Mouse (Mus musculus) megakaryocyte, embryonic 14.5 days (primary cell): Measurements from ENCODE around the gene Xylt1. TPM values are rescaled to one million over a fixed set of nuclear protein-coding genes. Genes with fewer than 3 reads are reported as not detected.

ENCODE experiments used
- H3K27me3 ChIP-seq: replicated peaks from 2 replicates; pipeline ENCODE3; 2012; ENCODE audit warnings: inconsistent platforms
- H3K36me3 ChIP-seq: replicated peaks from 2 replicates; pipeline ENCODE3; 2012; ENCODE audit warnings: low read length, inconsistent platforms, mixed read lengths
- H3K4me1 ChIP-seq: 2 replicates; pipeline ENCODE4 v1.6.1; 2012; ENCODE audit warnings: inconsistent platforms
- H3K4me3 ChIP-seq: replicated peaks from 2 replicates; pipeline ENCODE3; 2012; ENCODE audit warnings: moderate library complexity, mild to moderate bottlenecking, inconsistent platforms
- H3K9me3 ChIP-seq: 2 replicates; pipeline ENCODE4 v1.6.1; 2012; ENCODE audit warnings: inconsistent platforms
- FLI1 ChIP-seq: IDR thresholded peaks from 2 replicates; pipeline ENCODE4 v1.6.1; 2012; ENCODE audit warnings: low read length, inconsistent platforms, mixed read lengths
- GATA1 ChIP-seq: IDR thresholded peaks from 3 replicates; pipeline ENCODE4 v1.6.1; 2012; ENCODE audit warnings: mixed read lengths, low read length, inconsistent platforms, borderline replicate concordance
- polyA plus RNA-seq: library from polyadenylated mRNA; stranded (reverse); fragments of >175 nt; gene quantifications from 2 replicates; pipeline ENCODE4 v1.2.3, GENCODE M21; 2012; ENCODE audit warnings: low replicate concordance; ENCODE audit not compliant: insufficient read depth

The Xylt1 gene
- polyA plus RNA-seq, 1 experiment, result 0.38 TPM

DNA sequence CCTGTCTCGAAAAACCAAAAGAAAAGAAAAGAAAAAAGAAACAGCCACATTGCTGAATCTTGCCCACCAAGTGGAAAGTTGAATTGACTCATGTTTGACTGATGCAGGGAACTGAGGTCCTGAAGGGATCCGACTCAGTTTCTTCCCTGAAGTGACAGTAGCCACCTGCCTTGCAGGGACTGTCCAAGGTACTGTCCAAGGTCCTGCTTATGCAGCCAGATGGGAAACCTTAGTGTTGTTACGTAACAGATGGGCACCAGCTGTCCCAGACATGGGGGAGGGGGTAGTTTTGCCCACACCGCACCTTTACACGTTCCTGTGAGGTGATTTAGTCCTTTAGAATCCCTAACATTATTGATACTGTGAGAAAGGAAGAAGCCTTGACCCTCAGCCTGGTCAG is 235.5 kb downstream of the Xylt1 start:
- Histone ChIP-seq H3K27me3 (peaks cover 2% of the 10 kb centered on the region), H3K4me3 (no peak overlapping the region), H3K36me3 (no peaks in the 10 kb centered on the region), H3K9me3 (no peaks in the 10 kb centered on the region), H3K4me1 (no peaks in the 10 kb centered on the region)
- TF ChIP-seq FLI1 (no peak), GATA1 (no peak)

DNA sequence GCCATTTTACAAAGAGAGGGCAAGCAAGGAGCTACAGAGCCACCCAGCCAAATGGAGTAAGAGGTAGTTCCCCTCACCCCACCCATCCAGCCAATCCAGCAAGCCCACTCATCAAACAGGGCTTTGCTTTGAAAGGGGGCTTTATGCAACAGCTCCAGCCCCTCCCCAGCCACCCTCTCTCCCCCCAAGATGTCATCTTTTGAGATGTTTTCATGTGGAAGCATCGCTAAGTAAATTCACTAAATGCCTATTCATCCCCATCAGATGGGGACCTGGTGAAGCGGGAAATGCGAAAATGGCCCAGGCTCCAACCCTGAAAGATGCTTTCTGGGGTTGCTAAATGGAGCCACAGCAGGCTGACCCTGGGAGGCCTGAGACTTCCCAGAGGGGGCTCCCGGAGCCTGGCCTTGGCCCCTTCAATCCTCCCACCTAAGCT is 238.0 kb downstream of the Xylt1 start:
- peaks cover 2% of the 10 kb centered on the region for H3K27me3 ChIP-seq
- H3K9me3 ChIP-seq, result no peaks in the 10 kb centered on the region
- no peaks in the 10 kb centered on the region for H3K4me1 ChIP-seq
- H3K36me3 ChIP-seq, result no peaks in the 10 kb centered on the region
- TF ChIP-seq FLI1 (no peak), GATA1 (no peak)
- no peak overlapping the region for H3K4me3 ChIP-seq

DNA sequence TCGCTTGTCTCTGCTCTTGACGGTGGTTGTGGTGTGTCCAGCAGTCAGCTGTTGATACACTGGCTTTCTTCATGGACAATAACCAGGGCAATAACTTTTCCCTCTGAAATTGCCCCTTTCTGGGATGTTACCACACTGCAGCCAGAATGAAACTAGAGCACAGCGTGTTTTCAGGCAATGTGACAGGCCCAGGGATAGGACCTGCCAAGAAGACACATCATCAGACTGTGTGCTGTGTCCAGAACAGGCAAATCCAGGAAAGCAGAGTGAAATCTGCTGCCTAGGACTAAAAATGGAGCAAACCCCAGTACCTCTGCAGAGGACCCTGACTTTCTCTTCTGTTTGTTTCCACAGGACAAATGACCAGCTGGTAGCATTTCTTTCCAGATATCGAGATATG is 240.8 kb downstream of the Xylt1 start:
- no peak for TF ChIP-seq FLI1
- TF ChIP-seq GATA1, result no peak
- Histone ChIP-seq H3K27me3 (peaks cover 7% of the 10 kb centered on the region), H3K4me1 (no peaks in the 10 kb centered on the region), H3K4me3 (no peak overlapping the region), H3K36me3 (no peaks in the 10 kb centered on the region), H3K9me3 (no peaks in the 10 kb centered on the region)

DNA sequence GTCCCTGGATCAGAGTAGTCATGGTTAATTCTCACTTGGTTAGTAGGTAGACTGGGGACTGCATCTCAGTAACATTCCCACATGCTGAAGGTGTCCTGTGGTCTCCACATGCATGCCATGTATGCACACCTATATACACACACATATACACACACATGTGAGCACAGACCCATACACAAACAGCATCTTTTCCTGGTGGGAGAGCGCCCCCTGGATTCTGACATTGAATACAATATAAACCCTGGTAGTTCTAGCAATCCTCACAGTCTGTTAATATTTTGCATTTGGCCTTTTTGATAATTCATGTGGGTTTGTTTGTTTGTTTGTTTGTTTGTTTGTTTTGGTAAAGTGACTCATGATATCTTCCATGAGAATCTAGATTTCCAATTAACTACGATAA is 242.0 kb downstream of the Xylt1 start:
- H3K9me3 ChIP-seq, result no peaks in the 10 kb centered on the region
- no peak for TF ChIP-seq FLI1
- TF ChIP-seq GATA1, result no peak

DNA sequence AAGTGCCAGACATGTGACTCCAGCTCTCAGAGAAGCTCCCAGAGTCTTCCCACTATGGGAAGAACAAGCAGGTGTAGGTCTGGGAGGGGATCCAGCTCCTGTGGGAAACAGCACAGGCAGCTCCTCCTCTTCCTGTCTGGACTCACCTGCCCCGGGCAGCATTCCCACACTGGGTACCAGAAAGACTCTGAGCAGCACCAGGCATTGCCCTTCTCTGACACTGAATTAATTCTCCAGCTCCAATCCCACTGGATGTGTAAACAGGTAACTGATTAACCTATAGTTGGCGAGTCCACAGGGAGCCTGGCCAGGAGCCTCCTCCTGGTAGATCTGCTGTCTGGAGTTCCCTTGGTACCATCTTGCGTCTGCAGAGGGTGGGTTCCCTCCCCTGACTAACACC is 248.0 kb downstream of the Xylt1 start:
- no peaks in the 10 kb centered on the region for H3K36me3 ChIP-seq
- H3K9me3 ChIP-seq, result no peaks in the 10 kb centered on the region
- TF ChIP-seq FLI1, result no peak
- H3K4me3 ChIP-seq, result no peak overlapping the region
- H3K27me3 ChIP-seq, result peaks cover 36% of the 10 kb centered on the region
- H3K4me1 ChIP-seq, result no peaks in the 10 kb centered on the region

More for the DNA sequence above, 242.0 kb downstream of the Xylt1 start:
- Histone ChIP-seq H3K4me1 (no peaks in the 10 kb centered on the region), H3K4me3 (no peak overlapping the region), H3K27me3 (peaks cover 13% of the 10 kb centered on the region), H3K36me3 (no peaks in the 10 kb centered on the region)

DNA sequence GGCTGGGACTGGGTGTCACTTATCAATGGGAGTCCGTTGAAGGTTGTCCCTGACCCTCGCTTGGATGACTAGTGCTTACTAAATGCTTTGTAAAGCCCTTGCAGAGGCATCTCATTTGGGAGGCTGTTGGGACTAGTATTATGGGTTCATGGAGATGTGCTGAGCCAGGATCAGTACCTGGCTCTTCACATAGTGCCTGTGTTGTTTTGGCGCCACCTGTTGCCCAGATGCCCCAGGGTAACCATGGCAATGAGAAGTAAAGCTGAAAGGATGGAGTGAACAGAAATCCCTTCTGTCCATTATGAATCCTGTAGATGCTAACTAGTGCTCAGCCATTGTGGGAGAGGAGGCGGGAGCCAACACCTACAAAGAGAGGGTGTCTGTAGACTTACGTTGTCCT is 249.9 kb downstream of the Xylt1 start:
- Histone ChIP-seq H3K9me3 (no peaks in the 10 kb centered on the region), H3K4me3 (no peak overlapping the region), H3K36me3 (no peaks in the 10 kb centered on the region), H3K27me3 (peaks cover 42% of the 10 kb centered on the region), H3K4me1 (peaks cover 13% of the 10 kb centered on the region)
- TF ChIP-seq GATA1, result no peak
- no peak for TF ChIP-seq FLI1

DNA sequence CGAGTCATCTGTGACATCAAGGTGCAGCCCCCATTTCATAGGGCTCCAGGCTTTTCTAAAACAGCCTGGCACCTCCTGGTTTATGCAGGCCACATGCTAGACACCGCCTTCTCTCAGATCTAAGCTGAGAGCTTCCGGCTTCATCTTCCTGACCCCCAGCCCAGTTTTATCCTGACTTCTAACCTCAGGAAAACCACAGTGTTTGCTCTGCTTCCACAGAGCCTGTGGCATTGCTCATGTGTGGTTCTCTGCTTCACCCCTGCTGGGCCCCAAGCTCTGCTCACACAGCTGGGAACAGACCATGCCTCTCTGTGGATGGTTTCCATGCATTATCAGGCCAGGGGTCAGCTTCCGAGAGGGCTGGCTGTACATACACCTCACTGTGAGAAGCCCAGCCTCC is 254.8 kb downstream of the Xylt1 start:
- TF ChIP-seq GATA1, result no peak
- no peak for TF ChIP-seq FLI1
- Histone ChIP-seq H3K36me3 (no peaks in the 10 kb centered on the region), H3K9me3 (peaks cover 3% of the 10 kb centered on the region; the same call in 1 of the 2 replicates), H3K4me1 (peaks cover 22% of the 10 kb centered on the region), H3K27me3 (peaks cover 61% of the 10 kb centered on the region), H3K4me3 (no peak overlapping the region)

DNA sequence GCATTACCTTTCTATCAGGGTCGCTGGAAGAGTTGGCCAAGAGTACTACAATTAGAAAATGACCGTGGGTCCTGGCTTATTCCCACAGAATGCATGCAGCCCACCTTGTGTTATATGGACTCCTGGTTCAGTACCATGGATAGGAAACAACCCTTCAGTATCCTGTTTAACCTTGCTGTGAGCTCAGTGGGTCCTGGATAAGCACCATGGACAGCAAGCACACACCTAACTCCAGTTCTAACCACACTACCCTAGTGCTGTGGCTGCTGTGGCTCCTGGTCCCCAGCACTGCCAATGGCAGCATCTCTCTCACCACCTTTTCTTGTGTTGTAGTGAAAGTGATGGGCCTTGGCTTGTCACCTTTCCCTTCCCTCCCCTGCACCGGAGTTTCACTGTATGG is 255.9 kb downstream of the Xylt1 start:
- Histone ChIP-seq H3K4me1 (peaks cover 27% of the 10 kb centered on the region), H3K27me3 (peaks cover 61% of the 10 kb centered on the region), H3K9me3 (peaks cover 3% of the 10 kb centered on the region; the same call in 1 of the 2 replicates), H3K4me3 (no peak overlapping the region), H3K36me3 (no peaks in the 10 kb centered on the region)
- no peak for TF ChIP-seq FLI1
- no peak for TF ChIP-seq GATA1

DNA sequence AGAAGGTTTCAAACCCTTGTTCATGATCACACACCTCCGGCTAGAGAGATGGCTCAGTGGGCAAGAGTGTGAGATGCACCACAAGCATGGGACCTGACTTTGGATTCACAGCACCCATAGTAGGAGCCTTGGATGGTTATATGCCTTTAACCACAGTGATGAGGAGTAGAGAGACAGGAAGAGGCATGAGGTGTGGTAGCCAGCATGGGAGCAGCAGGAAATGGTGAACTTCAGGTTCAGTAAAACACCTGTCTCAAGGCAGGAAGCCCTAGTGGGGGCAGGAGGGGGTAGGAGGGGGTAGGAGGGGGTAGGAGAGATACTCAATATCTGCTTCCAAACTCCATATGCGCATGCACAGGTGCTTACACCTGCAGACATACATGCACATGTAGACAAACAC is 257.2 kb downstream of the Xylt1 start:
- H3K9me3 ChIP-seq, result peaks cover 3% of the 10 kb centered on the region; the same call in 1 of the 2 replicates

DNA sequence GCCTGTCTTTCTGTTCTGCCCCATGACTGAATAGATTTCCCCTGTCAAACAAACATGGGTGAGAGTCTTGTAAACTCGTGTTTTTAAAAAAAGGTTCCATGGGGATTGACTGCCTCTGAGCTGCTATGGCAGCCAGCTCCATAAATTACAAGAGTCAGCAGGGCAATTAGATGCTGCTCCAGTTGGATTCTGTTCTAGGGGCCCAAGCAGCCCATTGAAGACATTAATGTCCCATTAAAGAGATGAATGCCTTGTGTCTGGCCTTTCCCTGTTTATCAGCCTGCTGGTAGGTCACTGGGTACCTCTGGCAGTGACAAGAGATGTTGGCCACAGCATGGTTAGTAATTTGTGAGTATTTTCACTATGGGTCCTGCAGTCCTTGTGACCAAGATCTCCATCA is 271.9 kb downstream of the Xylt1 start:
- Histone ChIP-seq H3K27me3 (peaks cover 5% of the 10 kb centered on the region), H3K9me3 (peaks cover 8% of the 10 kb centered on the region), H3K36me3 (no peaks in the 10 kb centered on the region), H3K4me1 (no peaks in the 10 kb centered on the region), H3K4me3 (no peak overlapping the region)
- TF ChIP-seq GATA1, result no peak

More for the DNA sequence above, 257.2 kb downstream of the Xylt1 start:
- H3K36me3 ChIP-seq, result no peaks in the 10 kb centered on the region
- H3K27me3 ChIP-seq, result peaks cover 66% of the 10 kb centered on the region
- peaks cover 27% of the 10 kb centered on the region for H3K4me1 ChIP-seq
- H3K4me3 ChIP-seq, result no peak overlapping the region
- no peak for TF ChIP-seq GATA1
- TF ChIP-seq FLI1, result no peak

DNA sequence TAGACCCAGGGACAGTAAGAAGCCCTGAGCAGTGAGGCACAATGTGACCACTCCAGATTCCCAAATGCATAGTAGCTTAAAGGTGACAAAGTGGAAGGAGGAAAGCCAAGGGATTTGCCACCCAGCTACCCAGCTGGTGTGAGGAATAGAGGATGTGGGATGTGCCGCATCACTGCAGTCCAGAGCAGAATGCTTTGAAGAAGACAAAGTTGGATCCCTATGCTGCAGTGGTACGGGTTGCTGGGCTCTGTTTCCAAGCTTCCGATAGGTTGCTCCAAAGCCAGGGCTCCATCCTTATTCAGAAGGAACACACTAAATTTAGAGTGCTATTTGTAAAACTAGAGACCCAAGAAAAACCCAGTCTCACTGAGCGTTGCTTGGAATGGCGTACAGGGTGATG is 275.0 kb downstream of the Xylt1 start:
- H3K4me3 ChIP-seq, result no peak overlapping the region
- H3K9me3 ChIP-seq, result no peaks in the 10 kb centered on the region
- no peaks in the 10 kb centered on the region for H3K4me1 ChIP-seq
- TF ChIP-seq FLI1, result no peak
- TF ChIP-seq GATA1, result no peak
- no peaks in the 10 kb centered on the region for H3K36me3 ChIP-seq
- H3K27me3 ChIP-seq, result no peaks in the 10 kb centered on the region
